Mouse (Mus musculus): ENCODE data around the gene Gm28041. TPM values are rescaled to one million over a fixed set of nuclear protein-coding genes. Genes with fewer than 3 reads are reported as not detected.

Gene Gm28041
- total RNA-seq (2023): 1 to 10 TPM in 1 of 2 experiments, not detected in 1; 2.1 TPM

DNA sequence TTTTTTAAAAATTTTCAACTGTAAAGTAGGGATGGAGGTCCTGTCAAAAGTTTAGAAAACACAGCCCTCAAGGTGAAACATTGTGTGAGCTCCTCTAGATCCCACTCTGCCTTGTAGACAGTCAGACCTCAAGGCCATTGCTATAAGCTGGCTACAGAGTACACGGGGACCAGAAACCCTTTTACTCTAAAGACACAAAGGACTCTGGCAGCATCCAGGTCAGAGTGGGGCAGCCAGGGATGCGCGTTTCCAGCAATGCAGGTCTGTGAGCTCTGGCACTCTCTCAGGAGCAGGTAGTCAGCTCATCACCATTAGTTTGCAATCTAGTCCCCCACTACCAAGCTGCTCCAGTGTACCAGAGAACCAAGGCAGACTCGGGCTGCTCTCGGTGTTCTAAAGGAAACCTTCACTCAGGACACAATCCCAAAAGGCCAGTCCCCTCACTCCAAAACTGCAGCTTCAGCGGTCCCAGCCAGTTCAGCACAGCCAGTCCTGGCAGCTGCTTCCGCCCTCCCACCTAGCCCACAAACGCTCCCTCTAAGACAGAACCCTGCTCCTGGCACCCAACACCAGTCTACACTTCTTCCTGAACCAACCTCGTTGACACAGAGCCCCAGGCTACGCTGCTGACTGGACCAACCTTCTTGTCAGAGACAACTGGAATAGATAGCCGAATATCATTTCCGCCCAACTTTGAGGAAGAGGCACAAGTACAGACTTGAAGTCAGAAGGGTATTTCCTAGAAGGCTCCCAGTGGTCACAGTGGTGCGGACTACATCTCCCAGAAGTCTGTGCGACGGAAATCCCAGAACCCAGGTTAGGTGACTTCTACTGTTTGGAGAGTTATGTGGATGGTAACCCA, at the start of gene Gm28041, which contains the start of gene Zfp456:
Gene Gm28041 (minus strand): TSS at position 684 of the 862 bp plus-strand sequence.
Gene Zfp456 (minus strand): TSS at position 761 of the 862 bp plus-strand sequence.

GRCm38 (mm10) chr13:67421207-67421857, 45.8 kb upstream of the Gm28041 start, which contains the start of gene Zfp459:
Gene Zfp459, minus strand, starts transcription at chr13:67421418.

GRCm38 (mm10) chr13:67399183-67399903, 23.8 kb upstream of the Gm28041 start, which contains the start of gene Zfp429:
Gene Zfp429, minus strand, starts transcription at chr13:67399819.

GRCm38 (mm10) chr13:67360131-67360744, 15.3 kb downstream of the Gm28041 start, which contains the start of the genes Gm28044 and Zfp953:
Gene Gm28044, minus strand, starts transcription at chr13:67360536.
Gene Zfp953, minus strand, starts transcription at chr13:67360605.

DNA sequence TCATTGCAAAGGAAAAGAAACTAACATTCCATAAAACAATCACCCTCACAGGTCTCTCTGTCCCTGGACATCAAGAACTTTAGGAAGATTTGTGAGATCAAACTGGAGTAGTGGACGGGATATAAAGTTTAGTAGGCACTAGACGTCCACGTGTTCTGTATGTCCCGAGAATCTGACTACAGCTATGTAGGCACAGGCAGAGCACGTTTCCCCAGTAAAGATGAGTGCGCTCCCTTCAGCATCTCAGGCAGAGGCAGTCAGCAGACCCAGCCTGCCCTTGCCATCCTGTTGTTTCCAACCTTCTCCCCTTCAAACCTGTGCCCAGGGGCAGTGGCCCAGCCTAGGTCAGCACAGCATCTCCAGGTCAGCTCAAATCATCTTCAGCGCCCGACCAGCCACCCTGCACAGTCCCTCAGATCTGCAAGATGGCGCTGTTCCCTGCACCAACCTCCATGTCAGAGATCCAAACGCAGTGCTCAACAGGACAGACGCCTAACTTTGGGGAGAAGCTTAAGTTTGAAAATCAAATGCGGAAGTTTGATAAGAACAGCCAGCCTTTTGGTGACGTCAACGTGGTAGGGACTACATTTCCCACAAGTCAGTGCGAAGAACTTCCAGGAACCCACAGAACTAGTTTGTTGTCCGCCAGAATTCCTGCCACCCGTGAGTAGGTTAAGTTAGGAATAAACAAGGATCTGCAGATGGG, 43.4 kb downstream of the Gm28041 start, which contains the start of gene Zfp595:
Gene Zfp595 (minus strand): TSS at position 552 of the 706 bp plus-strand sequence.

GRCm38 (mm10) chr13:67305822-67306672, 69.5 kb downstream of the Gm28041 start, which contains the start of gene Zfp457:
Gene Zfp457, minus strand, starts transcription at chr13:67306485.

Other genes starting within 250 kb of the Gm28041 start
- gene Rsl1, start 202.6 kb downstream of the Gm28041 start, total RNA-seq (2023): 1 to 10 TPM; 5.9 to 6.6 TPM
- 1 to 10 TPM; 2.9 TPM for gene Zfp455, start 181.2 kb downstream of the Gm28041 start, total RNA-seq (2023)
- 1 to 10 TPM; 1.5 to 2.1 TPM for gene Zfp458, start 97.3 kb downstream of the Gm28041 start, total RNA-seq (2023)
- gene Zfp457, start 69.2 kb downstream of the Gm28041 start, total RNA-seq (2023): 1 to 10 TPM in 1 of 2 experiments, under 1 TPM in 1; 0.97 to 1.6 TPM
- gene Zfp595, start 43.2 kb downstream of the Gm28041 start, total RNA-seq (2023): 1 to 10 TPM; 4.9 to 9.0 TPM
- 1 to 10 TPM in 1 of 2 experiments, not detected in 1; 2.5 TPM for gene Gm28044, start 15.2 kb downstream of the Gm28041 start, total RNA-seq (2023)
- gene Zfp953, start 15.1 kb downstream of the Gm28041 start, total RNA-seq (2023): 1 to 10 TPM; 5.4 to 6.0 TPM
- 1 to 10 TPM; 4.8 to 6.1 TPM for gene Zfp456, start 77 bp upstream of the Gm28041 start, total RNA-seq (2023)
- 10 to 100 TPM in 1 of 2 experiments, 1 to 10 TPM in 1; 9.8 to 10.0 TPM for gene Zfp429, start 24.1 kb upstream of the Gm28041 start, total RNA-seq (2023)
- under 1 TPM; 0.37 to 0.97 TPM for gene Zfp459, start 45.7 kb upstream of the Gm28041 start, total RNA-seq (2023)
- gene Zfp874a, start 75.9 kb upstream of the Gm28041 start, total RNA-seq (2023): 1 to 10 TPM; 4.8 to 7.2 TPM
- 10 to 100 TPM in 1 of 2 experiments, 1 to 10 TPM in 1; 8.6 to 12.8 TPM for gene Zfp874b, start 108.5 kb upstream of the Gm28041 start, total RNA-seq (2023)
- 1 to 10 TPM; 5.3 to 7.2 TPM for gene Zfp58, start 124.8 kb upstream of the Gm28041 start, total RNA-seq (2023)
- gene Gm26965, start 150.4 kb upstream of the Gm28041 start, total RNA-seq (2023): 1 to 10 TPM in 1 of 2 experiments, not detected in 1; 2.2 TPM
- 10 to 100 TPM; 15.1 to 20.6 TPM for gene Zfp87, start 150.4 kb upstream of the Gm28041 start, total RNA-seq (2023)
- 1 to 10 TPM; 6.6 to 6.9 TPM for gene Zfp748, start 178.1 kb upstream of the Gm28041 start, total RNA-seq (2023)
- 10 to 100 TPM; 11.9 to 13.8 TPM for gene Zfp729b, start 234.0 kb upstream of the Gm28041 start, total RNA-seq (2023)